Mouse (Mus musculus) lung, adult 2 months (tissue): Measurements from ENCODE around the gene Myh14.

Source experiments
- CTCF ChIP-seq: fragments of 200-500 bp; IDR thresholded peaks from 2 replicates; pipeline ENCODE4 v1.5.1; 2011; ENCODE audit warnings: mild to moderate bottlenecking, low read length, control low read depth; ENCODE audit not compliant: insufficient read depth
- POLR2A ChIP-seq: fragments of 200-500 bp; IDR thresholded peaks from 2 replicates; pipeline ENCODE4 v1.6.1; 2011; ENCODE audit warnings: low read depth, mild to moderate bottlenecking, control low read depth, low read length, borderline replicate concordance; ENCODE audit errors: extremely low read depth

DNA sequence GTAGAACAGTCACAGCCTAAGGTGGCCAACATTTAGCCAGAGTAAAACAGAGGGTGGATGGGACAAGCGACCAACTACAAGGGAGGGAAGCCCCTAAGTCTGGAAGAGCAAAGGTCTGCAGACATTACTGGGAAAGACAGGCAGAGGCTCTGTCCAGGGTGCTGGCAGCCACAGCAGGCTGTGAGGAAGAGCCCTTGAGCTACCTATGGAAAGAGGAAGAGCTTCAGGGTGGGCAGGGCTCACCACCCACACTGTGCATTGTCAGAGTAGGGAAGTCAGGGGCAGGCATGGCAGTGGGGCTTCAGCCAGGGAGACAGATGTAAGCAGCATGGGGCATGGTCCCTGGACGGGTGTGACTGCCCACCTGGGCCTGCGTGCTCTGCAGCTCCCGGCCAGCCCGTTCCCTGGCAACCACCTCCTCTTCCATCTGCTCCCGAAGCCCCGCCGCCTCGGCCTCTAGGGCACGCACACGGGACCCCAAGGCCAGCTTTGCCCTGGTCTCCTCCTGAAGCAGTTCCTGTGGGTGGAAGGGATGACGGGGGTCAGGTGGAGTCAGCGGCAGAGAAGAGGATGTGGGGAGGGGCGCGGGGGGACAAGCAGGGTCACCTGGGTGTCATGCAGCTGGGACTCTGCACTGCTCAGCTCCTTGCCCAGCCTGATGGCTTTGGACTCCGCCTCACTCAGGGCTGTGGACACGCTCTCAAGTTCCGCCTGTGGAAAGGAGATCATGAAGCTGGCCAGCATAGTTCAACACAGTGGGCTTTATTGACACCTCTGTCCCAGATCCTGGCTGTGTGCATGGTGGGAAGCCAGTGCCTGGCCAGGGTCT lies 46.7 kb downstream of the Myh14 start:
- TF ChIP-seq CTCF (no peak), POLR2A (no peak)
